Mouse (Mus musculus): Measurements from ENCODE around the gene Ttc39b. TPM values are rescaled to one million over a fixed set of nuclear protein-coding genes. Genes with fewer than 3 reads are reported as not detected.

The Ttc39b gene
- polyA plus RNA-seq, 1 experiment: 1.9 TPM

- WGBS: 40% methylated on average over 9 of the region's 9 CpGs
- no peak overlapping the region for H3K27ac ChIP-seq (ENCODE audit: insufficient read depth, low read depth, low read length)
- no peaks in the 10 kb centered on the region for H3K27me3 ChIP-seq (ENCODE audit: control insufficient read depth, insufficient read depth, low read length)
- H3K36me3 ChIP-seq (ENCODE audit: control insufficient read depth, insufficient read depth, low read length): no peaks in the 10 kb centered on the region
- no peaks in the 10 kb centered on the region for H3K4me1 ChIP-seq (ENCODE audit: control insufficient read depth, insufficient read depth, insufficient read length, low read length)
- H3K4me3 ChIP-seq (ENCODE audit: low read depth, low read length): no peak overlapping the region
- peak; percentile 60; the same call in 1 of the 2 replicates for TF ChIP-seq CTCF (IDR thresholded peaks at IDR 0.05; ENCODE audit: extremely low read depth, insufficient read length, insufficient replicate concordance, low read depth, low read length)
- no peak for TF ChIP-seq POLR2A (IDR thresholded peaks at IDR 0.05; ENCODE audit: low read depth, low read length)
These were observed 140.6 kb downstream of the Ttc39b start for GRCm38 (mm10) chr4:83183288-83183930.

GRCm38 (mm10) chr4:83182178-83183068 is 141.6 kb downstream of the Ttc39b start:
- H3K4me1 ChIP-seq (ENCODE audit: control insufficient read depth, insufficient read depth, insufficient read length, low read length): no peaks in the 10 kb centered on the region
- H3K4me3 ChIP-seq (ENCODE audit: low read depth, low read length): no peak overlapping the region
- no peaks in the 10 kb centered on the region for H3K27me3 ChIP-seq (ENCODE audit: control insufficient read depth, insufficient read depth, low read length)
- WGBS: 55% methylated on average over 8 of the region's 8 CpGs
- no peak overlapping the region for H3K27ac ChIP-seq (ENCODE audit: insufficient read depth, low read depth, low read length)
- TF ChIP-seq POLR2A (IDR thresholded peaks at IDR 0.05; ENCODE audit: low read depth, low read length) (no peak), CTCF (IDR thresholded peaks at IDR 0.05; ENCODE audit: extremely low read depth, insufficient read length, insufficient replicate concordance, low read depth, low read length) (no peak)
- no peaks in the 10 kb centered on the region for H3K36me3 ChIP-seq (ENCODE audit: control insufficient read depth, insufficient read depth, low read length)

GRCm38 (mm10) chr4:83177471-83177870 is 146.6 kb downstream of the Ttc39b start:
- Histone ChIP-seq H3K4me3 (ENCODE audit: low read depth, low read length) (no peak overlapping the region), H3K27ac (ENCODE audit: insufficient read depth, low read depth, low read length) (no peak overlapping the region), H3K27me3 (ENCODE audit: control insufficient read depth, insufficient read depth, low read length) (no peaks in the 10 kb centered on the region), H3K4me1 (ENCODE audit: control insufficient read depth, insufficient read depth, insufficient read length, low read length) (no peaks in the 10 kb centered on the region), H3K36me3 (ENCODE audit: control insufficient read depth, insufficient read depth, low read length) (no peaks in the 10 kb centered on the region)
- no peak for TF ChIP-seq POLR2A (IDR thresholded peaks at IDR 0.05; ENCODE audit: low read depth, low read length)
- no peak for TF ChIP-seq CTCF (IDR thresholded peaks at IDR 0.05; ENCODE audit: extremely low read depth, insufficient read length, insufficient replicate concordance, low read depth, low read length)
- 86% methylated on average over 2 of the region's 2 CpGs for WGBS

GRCm38 (mm10) chr4:83174946-83175345 is 149.1 kb downstream of the Ttc39b start:
- no peak for TF ChIP-seq CTCF (IDR thresholded peaks at IDR 0.05; ENCODE audit: extremely low read depth, insufficient read length, insufficient replicate concordance, low read depth, low read length)
- TF ChIP-seq POLR2A (IDR thresholded peaks at IDR 0.05; ENCODE audit: low read depth, low read length): no peak
- 77% methylated on average over 8 of the region's 8 CpGs for WGBS
- H3K36me3 ChIP-seq (ENCODE audit: control insufficient read depth, insufficient read depth, low read length): no peaks in the 10 kb centered on the region
- no peak overlapping the region for H3K4me3 ChIP-seq (ENCODE audit: low read depth, low read length)
- H3K27me3 ChIP-seq (ENCODE audit: control insufficient read depth, insufficient read depth, low read length): no peaks in the 10 kb centered on the region
- no peak overlapping the region for H3K27ac ChIP-seq (ENCODE audit: insufficient read depth, low read depth, low read length)
- no peaks in the 10 kb centered on the region for H3K4me1 ChIP-seq (ENCODE audit: control insufficient read depth, insufficient read depth, insufficient read length, low read length)

GRCm38 (mm10) chr4:83172278-83172677 is 151.8 kb downstream of the Ttc39b start:
- Histone ChIP-seq H3K27me3 (ENCODE audit: control insufficient read depth, insufficient read depth, low read length) (no peaks in the 10 kb centered on the region), H3K36me3 (ENCODE audit: control insufficient read depth, insufficient read depth, low read length) (no peaks in the 10 kb centered on the region), H3K27ac (ENCODE audit: insufficient read depth, low read depth, low read length) (no peak overlapping the region)

GRCm38 (mm10) chr4:83170741-83171140 is 153.3 kb downstream of the Ttc39b start:
- Histone ChIP-seq H3K4me1 (ENCODE audit: control insufficient read depth, insufficient read depth, insufficient read length, low read length) (no peaks in the 10 kb centered on the region), H3K36me3 (ENCODE audit: control insufficient read depth, insufficient read depth, low read length) (no peaks in the 10 kb centered on the region), H3K27ac (ENCODE audit: insufficient read depth, low read depth, low read length) (no peak overlapping the region), H3K27me3 (ENCODE audit: control insufficient read depth, insufficient read depth, low read length) (no peaks in the 10 kb centered on the region), H3K4me3 (ENCODE audit: low read depth, low read length) (no peak overlapping the region)
- WGBS: 80% methylated on average over 9 of the region's 9 CpGs
- TF ChIP-seq CTCF (IDR thresholded peaks at IDR 0.05; ENCODE audit: extremely low read depth, insufficient read length, insufficient replicate concordance, low read depth, low read length) (no peak), POLR2A (IDR thresholded peaks at IDR 0.05; ENCODE audit: low read depth, low read length) (no peak)

More at GRCm38 (mm10) chr4:83172278-83172677, 151.8 kb downstream of the Ttc39b start:
- no peak overlapping the region for H3K4me3 ChIP-seq (ENCODE audit: low read depth, low read length)
- no peaks in the 10 kb centered on the region for H3K4me1 ChIP-seq (ENCODE audit: control insufficient read depth, insufficient read depth, insufficient read length, low read length)
- TF ChIP-seq CTCF (IDR thresholded peaks at IDR 0.05; ENCODE audit: extremely low read depth, insufficient read length, insufficient replicate concordance, low read depth, low read length): no peak
- no peak for TF ChIP-seq POLR2A (IDR thresholded peaks at IDR 0.05; ENCODE audit: low read depth, low read length)
- 69% methylated on average over 3 of the region's 3 CpGs for WGBS

Other genes with a start within 250 kb of the Ttc39b start
- gene Snapc3, start 93.5 kb upstream of the Ttc39b start, polyA plus RNA-seq (2012; rRNA removed): 5.6 and 11.3 TPM in 2 replicates
- gene Psip1, start 162.2 kb upstream of the Ttc39b start, polyA plus RNA-seq (2012; rRNA removed): 9.1 and 14.1 TPM in 2 replicates
- 0.22 and 0.27 TPM in 2 replicates for gene Ccdc171, start 201.3 kb upstream of the Ttc39b start, polyA plus RNA-seq (2012; rRNA removed)

Data from small intestine, adult 2 months (tissue).